Mouse (Mus musculus) G1E (cell line): ENCODE data around the gene Arx. TPM values are rescaled to one million over a fixed set of nuclear protein-coding genes. Genes with fewer than 3 reads are reported as not detected.
A peak's percentile ranks its signal among the peaks of the same experiment; 100 is the strongest.

Experiments used
- ATAC-seq: 2 replicates; pipeline ENCODE4 v1.8.0; 2016; ENCODE audit warnings: mild to moderate bottlenecking; ENCODE audit not compliant: insufficient number of reproducible peaks, poor library complexity, low FRiP score, severe bottlenecking; ENCODE audit errors: extremely low read depth
- DNase-seq: peaks from one replicate; pipeline ENCODE4 v3.0.0; 2012; ENCODE audit warnings: low spot score
- H3K27me3 ChIP-seq: 2 replicates; pipeline ENCODE4 v1.6.1; 2012; ENCODE audit warnings: mild to moderate bottlenecking, low read length, inconsistent platforms; ENCODE audit not compliant: insufficient read depth
- H3K36me3 ChIP-seq: replicated peaks from 2 replicates; pipeline ENCODE3; 2012; ENCODE audit warnings: mild to moderate bottlenecking, inconsistent platforms
- H3K4me1 ChIP-seq: 2 replicates; pipeline ENCODE4 v1.6.1; 2012; ENCODE audit warnings: low read depth, low read length, inconsistent platforms, mixed read lengths; ENCODE audit not compliant: insufficient read depth
- H3K4me3 ChIP-seq: 2 replicates; pipeline ENCODE4 v1.5.1; 2012; ENCODE audit warnings: low read depth, mild to moderate bottlenecking, inconsistent platforms, low read length, moderate library complexity, mixed read lengths
- H3K9me3 ChIP-seq: replicated peaks from 2 replicates; pipeline ENCODE4 v1.6.1; 2012; ENCODE audit warnings: inconsistent platforms
- CTCF ChIP-seq: IDR thresholded peaks from 2 replicates; pipeline ENCODE4 v1.5.1; 2012; ENCODE audit warnings: low read depth, low read length, inconsistent platforms, mixed read lengths
- GATA1 ChIP-seq: IDR thresholded peaks from 2 replicates; pipeline ENCODE4 v1.6.1; 2012; ENCODE audit warnings: borderline replicate concordance, low read length, inconsistent platforms, mixed read lengths
- GATA2 ChIP-seq: IDR thresholded peaks from 2 replicates; pipeline ENCODE4 v1.6.1; 2012; ENCODE audit warnings: low read depth, low read length, inconsistent platforms, borderline replicate concordance
- POLR2AphosphoS5 ChIP-seq: IDR thresholded peaks from 2 replicates; pipeline ENCODE4 v1.6.1; 2012; ENCODE audit warnings: low read depth, low read length, inconsistent platforms; ENCODE audit not compliant: insufficient replicate concordance
- TAL1 ChIP-seq: conservative IDR thresholded peaks from 2 replicates; pipeline ENCODE4 v1.6.1; 2012; ENCODE audit warnings: low read depth, low read length, inconsistent platforms, mixed read lengths
- polyA plus RNA-seq: library from polyadenylated mRNA; stranded (reverse); fragments of >175 nt; gene quantifications from 2 replicates; pipeline ENCODE4 v1.2.3, GENCODE M21; 2012
- total RNA-seq, 2 experiments: library from RNA; stranded (forward) in 1 of 2; stranded (reverse) in 1 of 2; fragments of 200-1000 nt in 1 of 2; fragments of >200 nt in 1 of 2; fragmentation: Nextera tagmentation in 1 of 2; gene quantifications; 2 replicates each; pipeline ENCODE4 v1.2.3; 2014 to 2017

The Arx gene
- total and polyA plus RNA-seq, 3 experiments, result 0.11 to 0.18 TPM; not detected in 1

GRCm38 (mm10) chrX:93285091-93285490, 1.2 kb upstream of the Arx start:
- Histone ChIP-seq H3K4me3 (no peak overlapping the region), H3K27me3 (peaks cover 61% of the 10 kb centered on the region)
- ATAC-seq, result no peak

DNA sequence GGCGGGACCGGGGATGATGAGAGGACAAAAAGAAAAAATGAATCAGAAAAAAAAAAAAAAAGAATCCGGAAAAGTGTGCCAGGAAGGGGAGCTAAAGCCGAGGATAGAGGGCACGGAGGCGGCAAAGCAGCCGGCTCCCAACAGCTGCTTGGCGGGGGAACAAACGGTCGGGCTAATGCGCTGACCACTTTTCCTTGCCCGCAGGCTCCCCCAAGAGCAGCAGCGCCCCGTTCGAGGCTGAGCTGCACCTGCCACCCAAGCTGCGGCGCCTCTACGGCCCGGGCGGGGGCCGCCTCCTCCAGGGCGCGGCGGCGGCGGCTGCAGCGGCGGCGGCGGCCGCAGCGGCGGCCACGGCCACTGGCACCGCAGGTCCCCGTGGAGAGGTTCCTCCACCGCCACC, 2.1 kb downstream of the Arx start:
- Histone ChIP-seq H3K4me1 (peaks cover 35% of the 10 kb centered on the region), H3K9me3 (no peaks in the 10 kb centered on the region), H3K27me3 (peaks cover 75% of the 10 kb centered on the region), H3K4me3 (peak overlapping the region; percentile 72), H3K36me3 (no peaks in the 10 kb centered on the region)
- peak; percentile 17 for DNase-seq
- no peak for TF ChIP-seq TAL1
- TF ChIP-seq CTCF, result no peak
- TF ChIP-seq GATA1, result no peak
- TF ChIP-seq POLR2AphosphoS5, result no peak
- no peak for TF ChIP-seq GATA2
- no peak for ATAC-seq

More at GRCm38 (mm10) chrX:93285091-93285490, 1.2 kb upstream of the Arx start:
- Histone ChIP-seq H3K4me1 (peaks cover 35% of the 10 kb centered on the region), H3K36me3 (no peaks in the 10 kb centered on the region), H3K9me3 (no peaks in the 10 kb centered on the region)
- DNase-seq, result no peak
- TF ChIP-seq GATA1, result no peak
- no peak for TF ChIP-seq CTCF
- no peak for TF ChIP-seq POLR2AphosphoS5
- TF ChIP-seq GATA2, result no peak
- TF ChIP-seq TAL1, result no peak

DNA sequence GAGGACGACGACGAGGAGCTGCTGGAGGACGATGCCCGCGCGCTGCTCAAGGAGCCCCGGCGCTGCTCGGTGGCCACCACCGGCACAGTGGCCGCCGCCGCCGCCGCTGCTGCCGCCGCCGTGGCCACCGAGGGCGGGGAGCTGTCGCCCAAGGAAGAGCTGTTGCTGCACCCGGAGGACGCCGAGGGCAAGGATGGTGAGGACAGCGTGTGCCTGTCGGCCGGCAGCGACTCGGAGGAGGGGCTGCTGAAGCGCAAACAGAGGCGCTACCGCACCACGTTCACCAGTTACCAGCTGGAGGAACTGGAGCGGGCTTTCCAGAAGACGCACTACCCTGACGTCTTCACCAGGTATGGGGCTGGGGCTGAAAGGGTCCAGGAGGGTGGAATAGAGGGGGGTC, 2.8 kb downstream of the Arx start:
- Histone ChIP-seq H3K4me1 (peaks cover 35% of the 10 kb centered on the region), H3K36me3 (no peaks in the 10 kb centered on the region), H3K9me3 (no peaks in the 10 kb centered on the region), H3K4me3 (peak overlapping the region; percentile 72), H3K27me3 (peaks cover 75% of the 10 kb centered on the region)
- ATAC-seq (no peak), DNase-seq (no peak)
- no peak for TF ChIP-seq POLR2AphosphoS5
- no peak for TF ChIP-seq GATA2
- no peak for TF ChIP-seq GATA1
- no peak for TF ChIP-seq CTCF
- no peak for TF ChIP-seq TAL1

DNA sequence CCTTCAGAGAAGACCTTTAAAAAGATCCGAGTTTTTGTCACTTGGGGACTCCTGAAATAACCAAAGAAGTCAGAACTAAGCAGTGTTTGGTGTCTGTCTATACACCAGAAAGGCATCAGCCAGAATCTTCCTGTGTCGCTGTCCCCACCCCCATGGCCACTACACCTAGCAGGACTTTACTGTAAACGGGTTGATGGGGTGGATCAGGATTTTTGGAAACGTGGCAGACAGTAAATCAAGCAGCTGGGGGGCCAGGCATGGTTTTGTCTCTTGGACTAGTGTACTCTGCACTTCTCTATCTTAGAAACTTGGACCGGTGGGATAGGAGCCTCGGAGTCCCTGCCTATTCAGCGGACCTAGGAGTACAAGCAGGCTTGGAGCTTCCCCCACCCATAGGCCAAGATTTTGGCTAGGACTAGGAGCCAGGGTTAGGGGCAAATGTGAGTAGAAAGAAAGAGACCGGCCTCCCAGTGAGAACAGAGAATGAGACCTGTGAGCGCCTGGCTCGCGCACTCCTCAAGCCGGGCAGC, 3.7 kb downstream of the Arx start:
- Histone ChIP-seq H3K4me1 (peaks cover 41% of the 10 kb centered on the region), H3K9me3 (no peaks in the 10 kb centered on the region), H3K4me3 (no peak overlapping the region; the same call in 1 of the 2 replicates), H3K27me3 (peaks cover 76% of the 10 kb centered on the region), H3K36me3 (no peaks in the 10 kb centered on the region)
- DNase-seq (no peak), ATAC-seq (no peak)
- TF ChIP-seq TAL1 (no peak), CTCF (no peak), POLR2AphosphoS5 (no peak), GATA2 (no peak), GATA1 (no peak)

DNA sequence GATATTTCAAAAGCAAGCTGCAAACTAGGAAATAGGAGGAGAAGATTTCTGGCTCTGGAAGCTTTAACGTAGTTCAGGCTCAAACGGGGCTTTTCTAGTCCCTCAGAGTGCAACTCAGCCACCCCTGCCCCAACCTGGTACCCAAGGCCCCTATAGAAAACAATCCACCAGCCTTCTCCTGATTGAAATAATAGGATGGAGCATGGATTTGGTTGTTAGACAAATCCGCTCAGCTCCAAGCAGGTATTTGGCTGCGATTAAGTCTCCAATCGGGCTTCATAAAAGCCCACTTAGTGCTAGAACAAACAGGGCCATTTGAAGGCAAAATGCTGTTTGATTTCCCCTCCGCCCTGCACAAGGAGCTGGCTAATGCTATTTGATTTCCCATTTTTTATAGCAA, 5.8 kb downstream of the Arx start:
- H3K36me3 ChIP-seq, result no peaks in the 10 kb centered on the region
- no peaks in the 10 kb centered on the region for H3K9me3 ChIP-seq
- peaks cover 36% of the 10 kb centered on the region for H3K4me1 ChIP-seq
- no peak overlapping the region for H3K4me3 ChIP-seq
- ATAC-seq (no peak), DNase-seq (no peak)
- TF ChIP-seq TAL1 (no peak), POLR2AphosphoS5 (no peak), GATA2 (no peak), GATA1 (no peak), CTCF (no peak)
- peaks cover 76% of the 10 kb centered on the region for H3K27me3 ChIP-seq

- Histone ChIP-seq H3K36me3 (no peaks in the 10 kb centered on the region), H3K9me3 (no peaks in the 10 kb centered on the region), H3K27me3 (peaks cover 70% of the 10 kb centered on the region), H3K4me3 (peak overlapping the region; percentile 46; the same call in 1 of the 2 replicates), H3K4me1 (peaks cover 25% of the 10 kb centered on the region)
- no peak for DNase-seq
- no peak for TF ChIP-seq GATA2
- no peak for TF ChIP-seq GATA1
- no peak for TF ChIP-seq TAL1
- TF ChIP-seq POLR2AphosphoS5, result no peak
- TF ChIP-seq CTCF, result no peak
- ATAC-seq, result no peak
Observed at GRCm38 (mm10) chrX:93294736-93295490, 8.7 kb downstream of the Arx start.

DNA sequence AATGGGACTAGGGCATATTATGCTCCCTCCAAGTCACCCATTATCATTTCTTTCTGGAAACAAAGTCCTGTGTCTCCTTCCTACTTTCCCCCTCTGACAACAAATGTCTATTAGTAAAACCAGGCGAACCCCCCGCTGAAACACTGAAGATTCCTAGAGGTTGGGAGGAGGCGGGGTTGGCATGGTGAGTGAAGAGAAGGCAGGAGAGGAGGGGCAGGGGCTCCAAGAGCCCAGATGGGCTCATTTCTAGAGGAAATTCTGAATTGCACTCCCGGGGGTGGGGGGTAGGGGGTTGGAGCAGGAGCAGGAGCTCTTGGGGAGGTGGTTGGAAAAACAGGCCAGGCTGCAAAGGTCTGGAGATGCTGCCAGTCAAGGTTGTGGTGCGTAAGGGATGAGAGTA, 9.6 kb downstream of the Arx start:
- Histone ChIP-seq H3K4me3 (peak overlapping the region; percentile 54; the same call in 1 of the 2 replicates), H3K9me3 (no peaks in the 10 kb centered on the region), H3K36me3 (no peaks in the 10 kb centered on the region), H3K27me3 (peaks cover 61% of the 10 kb centered on the region), H3K4me1 (peaks cover 17% of the 10 kb centered on the region)
- DNase-seq (no peak), ATAC-seq (no peak)
- TF ChIP-seq CTCF, result no peak
- no peak for TF ChIP-seq TAL1
- no peak for TF ChIP-seq POLR2AphosphoS5
- TF ChIP-seq GATA2, result no peak
- TF ChIP-seq GATA1, result no peak
